Mouse (Mus musculus): ENCODE data around the gene Ankrd60. TPM values are rescaled to one million over a fixed set of nuclear protein-coding genes. Genes with fewer than 3 reads are reported as not detected.

Ankrd60 gene
- total RNA-seq, 1 experiment from 2014 or later = not detected

- ATAC-seq (ENCODE audit: extremely low read depth, insufficient number of reproducible peaks, low FRiP score, poor library complexity, severe bottlenecking) = peak; percentile 44; the same call in 1 of the 2 replicates
Observed at GRCm38 (mm10) chr2:173586118-173586968, 8.2 kb upstream of the Ankrd60 start.

GRCm38 (mm10) chr2:173585387-173586117, 7.4 kb upstream of the Ankrd60 start:
- ATAC-seq (ENCODE audit: extremely low read depth, insufficient number of reproducible peaks, low FRiP score, poor library complexity, severe bottlenecking) = no peak

- no peak for ATAC-seq (ENCODE audit: extremely low read depth, insufficient number of reproducible peaks, low FRiP score, poor library complexity, severe bottlenecking)
Observed at GRCm38 (mm10) chr2:173584361-173584760, 6.2 kb upstream of the Ankrd60 start.

GRCm38 (mm10) chr2:173583455-173583854, 5.3 kb upstream of the Ankrd60 start:
- ATAC-seq (ENCODE audit: extremely low read depth, insufficient number of reproducible peaks, low FRiP score, poor library complexity, severe bottlenecking) = 0 out of 2 replicates have a peak, but pooled peaks have one; percentile 28

- ATAC-seq (ENCODE audit: extremely low read depth, insufficient number of reproducible peaks, low FRiP score, poor library complexity, severe bottlenecking) = no peak
Observed at GRCm38 (mm10) chr2:173582903-173583302, 4.7 kb upstream of the Ankrd60 start.

GRCm38 (mm10) chr2:173581096-173581495, 2.9 kb upstream of the Ankrd60 start:
- no peak for ATAC-seq (ENCODE audit: extremely low read depth, insufficient number of reproducible peaks, low FRiP score, poor library complexity, severe bottlenecking)

GRCm38 (mm10) chr2:173578595-173578994, 430 bp upstream of the Ankrd60 start:
- ATAC-seq (ENCODE audit: extremely low read depth, insufficient number of reproducible peaks, low FRiP score, poor library complexity, severe bottlenecking) = 0 out of 2 replicates have a peak, but pooled peaks have one; percentile 4

GRCm38 (mm10) chr2:173564179-173564578, 14.0 kb downstream of the Ankrd60 start:
- no peak for ATAC-seq (ENCODE audit: extremely low read depth, insufficient number of reproducible peaks, low FRiP score, poor library complexity, severe bottlenecking)

- ATAC-seq (ENCODE audit: extremely low read depth, insufficient number of reproducible peaks, low FRiP score, poor library complexity, severe bottlenecking) = no peak
Observed at GRCm38 (mm10) chr2:173563336-173563735, 14.8 kb downstream of the Ankrd60 start.

GRCm38 (mm10) chr2:173561851-173562442, 16.2 kb downstream of the Ankrd60 start:
- ATAC-seq (ENCODE audit: extremely low read depth, insufficient number of reproducible peaks, low FRiP score, poor library complexity, severe bottlenecking) = no peak

- ATAC-seq (ENCODE audit: extremely low read depth, insufficient number of reproducible peaks, low FRiP score, poor library complexity, severe bottlenecking) = no peak
Observed at GRCm38 (mm10) chr2:173558754-173559396, 19.3 kb downstream of the Ankrd60 start.

- peak; percentile 32; the same call in 1 of the 2 replicates for ATAC-seq (ENCODE audit: extremely low read depth, insufficient number of reproducible peaks, low FRiP score, poor library complexity, severe bottlenecking)
Observed at GRCm38 (mm10) chr2:173553863-173554262, 24.3 kb downstream of the Ankrd60 start.

- no peak for ATAC-seq (ENCODE audit: extremely low read depth, insufficient number of reproducible peaks, low FRiP score, poor library complexity, severe bottlenecking)
Observed at GRCm38 (mm10) chr2:173550681-173551080, 27.5 kb downstream of the Ankrd60 start.

GRCm38 (mm10) chr2:173549236-173549635, 28.9 kb downstream of the Ankrd60 start:
- no peak for ATAC-seq (ENCODE audit: extremely low read depth, insufficient number of reproducible peaks, low FRiP score, poor library complexity, severe bottlenecking)

- ATAC-seq (ENCODE audit: extremely low read depth, insufficient number of reproducible peaks, low FRiP score, poor library complexity, severe bottlenecking) = peak; percentile 74
Observed at GRCm38 (mm10) chr2:173545992-173546703, 32.0 kb downstream of the Ankrd60 start.

- ATAC-seq (ENCODE audit: extremely low read depth, insufficient number of reproducible peaks, low FRiP score, poor library complexity, severe bottlenecking) = no peak
Observed at GRCm38 (mm10) chr2:173542716-173543115, 35.4 kb downstream of the Ankrd60 start.

GRCm38 (mm10) chr2:173541748-173542147, 36.4 kb downstream of the Ankrd60 start:
- ATAC-seq (ENCODE audit: extremely low read depth, insufficient number of reproducible peaks, low FRiP score, poor library complexity, severe bottlenecking) = no peak

GRCm38 (mm10) chr2:173539781-173540180, 38.4 kb downstream of the Ankrd60 start:
- no peak for ATAC-seq (ENCODE audit: extremely low read depth, insufficient number of reproducible peaks, low FRiP score, poor library complexity, severe bottlenecking)
